Mouse (Mus musculus) thymus, adult 18-20 months (tissue): ENCODE results near the gene Acr.

Experiments
- DNase-seq, 2 experiments: peaks; one replicate each; pipeline ENCODE4 v3.0.0; 2022; ENCODE audit warnings: mixed read lengths in 2 of 2

The Acr gene

DNA sequence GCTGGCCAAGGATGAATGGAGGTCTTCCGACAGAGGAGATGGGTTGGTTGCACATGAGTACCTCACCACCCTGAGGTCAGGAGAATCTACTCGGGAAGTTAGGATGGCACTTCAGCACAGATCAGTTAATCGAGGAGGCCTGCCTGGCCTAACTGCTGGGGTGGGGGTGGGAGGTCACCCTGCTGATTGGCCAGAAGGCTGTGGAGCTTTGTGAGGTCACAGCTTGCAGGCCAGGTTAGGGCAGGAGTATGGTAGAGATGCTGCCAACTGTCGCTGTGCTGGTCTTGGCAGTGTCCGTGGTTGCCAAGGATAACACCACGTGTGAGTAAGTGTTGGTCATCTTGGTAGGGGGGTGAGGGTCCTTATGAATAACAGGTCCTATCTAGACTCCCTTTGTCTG is at the start of gene Acr:
Gene Acr (plus strand): TSS at position 213 of the 400 bp plus-strand sequence.
- no peak for DNase-seq

DNA sequence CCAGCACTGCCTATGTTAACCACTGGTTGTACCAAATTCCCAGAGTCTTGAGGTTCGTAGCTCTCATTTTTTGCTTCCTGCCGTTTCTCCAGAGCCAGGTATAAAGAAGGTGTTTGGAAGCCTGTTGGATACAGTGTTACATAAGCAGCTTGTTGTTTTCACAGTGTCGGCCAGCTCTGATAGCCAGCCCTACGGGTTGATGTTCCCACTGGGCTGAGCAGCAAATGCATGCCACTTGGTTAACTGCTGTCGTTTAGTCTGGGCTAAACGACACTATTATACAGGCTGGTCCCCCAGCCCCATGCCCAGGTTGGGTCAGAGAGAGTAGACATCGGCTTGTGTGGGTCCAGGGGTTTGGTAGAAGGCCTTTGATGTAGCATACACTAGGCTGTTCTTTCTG is 46.2 kb upstream of the Acr start:
- no peak for DNase-seq

GRCm38 (mm10) chr15:89522566-89523282 is 45.4 kb upstream of the Acr start:
- DNase-seq: no peak

GRCm38 (mm10) chr15:89523283-89523832 is 44.8 kb upstream of the Acr start:
- DNase-seq: no peak

- no peak for DNase-seq
These were observed 44.0 kb upstream of the Acr start for GRCm38 (mm10) chr15:89524001-89524571.

DNA sequence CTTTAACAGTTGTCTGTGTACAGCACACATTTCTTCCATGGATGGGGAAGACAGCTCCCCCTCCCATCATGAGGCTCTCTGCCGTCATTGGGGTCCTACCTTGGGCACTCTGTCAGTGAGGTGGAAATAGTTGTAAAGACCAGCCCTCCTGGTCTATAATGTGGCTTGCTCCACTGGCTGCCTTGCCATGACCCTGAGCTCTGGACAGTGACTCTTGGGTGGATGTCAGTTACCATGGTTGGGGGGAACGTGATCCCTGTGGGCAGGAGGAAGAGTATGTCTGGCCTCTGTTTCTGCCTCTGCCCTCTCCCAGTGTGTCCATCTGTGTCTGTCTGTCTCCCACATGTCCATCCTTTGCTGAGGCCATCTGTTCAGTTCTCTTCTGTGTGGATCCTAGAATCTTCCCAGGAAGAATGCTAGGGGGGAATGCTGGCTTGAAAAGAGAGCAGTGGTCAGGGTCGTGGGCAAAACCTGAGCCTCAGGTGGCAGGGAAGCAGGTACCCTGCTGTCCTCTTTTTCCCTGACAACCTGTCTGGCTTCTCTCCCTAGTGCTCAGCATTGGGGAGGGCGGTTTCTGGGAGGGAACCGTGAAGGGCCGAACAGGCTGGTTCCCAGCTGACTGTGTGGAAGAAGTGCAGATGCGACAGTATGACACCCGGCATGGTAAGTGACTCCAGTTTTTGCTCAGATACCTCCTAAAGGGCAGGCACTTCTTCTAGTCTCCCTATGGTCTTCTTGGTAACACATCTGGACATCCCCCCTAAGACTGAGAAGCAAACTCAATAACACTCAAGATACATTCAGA is 43.3 kb upstream of the Acr start:
- no peak for DNase-seq

DNA sequence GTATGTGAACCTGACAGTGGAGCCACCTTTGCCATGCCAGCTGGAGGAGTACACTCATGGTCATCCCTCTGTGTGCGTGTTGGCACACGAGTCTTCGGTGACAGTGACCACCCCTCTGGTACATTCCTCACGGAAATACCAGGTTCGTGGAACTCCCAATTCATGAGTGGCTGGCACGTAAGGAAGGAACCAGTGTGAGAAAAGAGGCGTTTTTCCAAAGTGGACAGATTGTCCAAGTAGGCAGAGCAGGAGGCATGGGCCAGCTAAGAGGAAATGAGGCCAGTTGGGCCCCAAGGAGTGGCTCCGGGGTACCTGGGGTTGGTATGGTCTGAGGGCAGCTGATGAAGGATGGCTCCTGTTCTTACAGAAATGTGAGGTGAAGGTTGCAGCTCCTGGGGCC is 42.7 kb upstream of the Acr start:
- no peak for DNase-seq

DNA sequence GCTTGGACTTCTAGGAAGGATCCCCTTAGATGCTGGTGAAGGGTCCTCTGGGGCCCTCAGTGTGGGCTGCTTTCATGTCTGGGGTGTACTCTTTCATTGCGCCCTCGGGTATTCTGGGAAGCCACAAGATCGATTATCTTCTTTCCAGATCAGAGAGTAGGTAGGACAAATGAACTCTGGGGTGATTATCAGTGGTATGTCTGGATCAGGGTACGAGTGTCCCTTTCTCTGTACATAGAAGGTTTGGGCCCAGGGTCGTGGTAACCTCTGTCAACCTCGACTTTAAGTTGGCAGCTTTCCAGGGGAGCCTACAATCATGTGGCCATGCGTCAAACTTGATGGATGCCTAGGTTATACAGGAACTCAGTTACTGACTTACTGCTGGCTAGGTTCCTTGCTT is 42.2 kb upstream of the Acr start:
- DNase-seq: no peak

DNA sequence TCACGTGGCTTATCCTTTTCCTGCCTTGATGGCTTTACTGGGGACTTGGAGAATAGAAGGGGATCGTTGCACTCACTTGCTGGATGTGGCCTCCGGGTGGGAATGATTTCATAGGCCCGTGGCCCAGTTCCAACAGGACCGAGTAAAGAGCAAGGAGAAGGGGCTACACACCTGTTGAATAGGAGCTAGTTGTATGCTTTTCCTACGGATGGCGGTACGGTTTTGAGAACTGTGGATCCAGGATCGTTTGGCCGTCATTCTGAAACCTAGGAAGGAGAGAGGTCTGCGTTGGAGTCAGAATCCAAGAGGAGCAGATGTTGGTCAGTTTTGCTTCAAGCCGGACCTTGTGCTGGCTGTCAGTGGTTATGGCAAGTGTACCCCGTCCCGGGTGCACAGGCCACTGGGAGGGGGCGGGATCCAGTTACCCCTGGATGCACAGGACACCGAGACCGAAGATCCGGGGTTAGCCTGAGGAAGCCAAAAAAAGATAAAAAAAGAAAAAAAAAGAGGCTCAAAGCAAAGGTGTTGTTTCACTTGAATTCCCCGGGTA is 41.3 kb upstream of the Acr start:
- DNase-seq: no peak

GRCm38 (mm10) chr15:89527466-89527865 is 40.7 kb upstream of the Acr start:
- no peak for DNase-seq

DNA sequence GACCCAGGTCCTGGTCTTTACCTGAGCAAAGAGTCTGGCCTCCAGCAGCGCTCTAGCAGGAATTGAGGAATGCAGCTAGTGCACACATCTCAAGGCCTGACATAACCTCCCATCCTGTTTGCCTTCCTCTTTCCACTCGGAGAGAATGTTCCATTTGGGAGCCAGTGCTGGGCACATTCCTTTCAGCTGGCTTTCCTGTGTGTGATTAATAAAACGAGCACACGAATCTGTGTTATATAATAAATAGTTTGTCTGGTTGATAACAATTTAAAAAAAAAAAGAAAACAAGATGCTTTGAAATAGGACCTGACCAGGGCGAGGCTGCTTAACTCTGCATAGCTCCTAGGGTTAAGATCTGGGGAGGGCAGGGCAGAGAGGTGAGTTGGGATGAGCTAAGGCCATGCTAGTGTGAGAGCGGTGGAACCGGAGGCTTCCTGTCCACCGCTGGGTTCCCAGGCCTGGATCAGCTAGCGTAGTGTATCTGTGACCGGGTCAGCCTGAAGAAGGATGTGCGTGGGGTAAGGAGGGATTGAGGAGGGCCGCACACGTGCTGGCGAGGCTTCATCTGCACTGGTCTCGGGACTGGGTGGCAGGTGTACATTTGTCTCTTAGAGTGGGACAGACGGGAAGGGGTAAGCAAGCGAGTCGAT is 39.8 kb upstream of the Acr start:
- DNase-seq: no peak

- no peak for DNase-seq
These were observed 39.2 kb upstream of the Acr start for GRCm38 (mm10) chr15:89528923-89529322.

GRCm38 (mm10) chr15:89530336-89530735 is 37.8 kb upstream of the Acr start:
- DNase-seq: no peak

GRCm38 (mm10) chr15:89531399-89531798 is 36.7 kb upstream of the Acr start:
- DNase-seq: no peak

DNA sequence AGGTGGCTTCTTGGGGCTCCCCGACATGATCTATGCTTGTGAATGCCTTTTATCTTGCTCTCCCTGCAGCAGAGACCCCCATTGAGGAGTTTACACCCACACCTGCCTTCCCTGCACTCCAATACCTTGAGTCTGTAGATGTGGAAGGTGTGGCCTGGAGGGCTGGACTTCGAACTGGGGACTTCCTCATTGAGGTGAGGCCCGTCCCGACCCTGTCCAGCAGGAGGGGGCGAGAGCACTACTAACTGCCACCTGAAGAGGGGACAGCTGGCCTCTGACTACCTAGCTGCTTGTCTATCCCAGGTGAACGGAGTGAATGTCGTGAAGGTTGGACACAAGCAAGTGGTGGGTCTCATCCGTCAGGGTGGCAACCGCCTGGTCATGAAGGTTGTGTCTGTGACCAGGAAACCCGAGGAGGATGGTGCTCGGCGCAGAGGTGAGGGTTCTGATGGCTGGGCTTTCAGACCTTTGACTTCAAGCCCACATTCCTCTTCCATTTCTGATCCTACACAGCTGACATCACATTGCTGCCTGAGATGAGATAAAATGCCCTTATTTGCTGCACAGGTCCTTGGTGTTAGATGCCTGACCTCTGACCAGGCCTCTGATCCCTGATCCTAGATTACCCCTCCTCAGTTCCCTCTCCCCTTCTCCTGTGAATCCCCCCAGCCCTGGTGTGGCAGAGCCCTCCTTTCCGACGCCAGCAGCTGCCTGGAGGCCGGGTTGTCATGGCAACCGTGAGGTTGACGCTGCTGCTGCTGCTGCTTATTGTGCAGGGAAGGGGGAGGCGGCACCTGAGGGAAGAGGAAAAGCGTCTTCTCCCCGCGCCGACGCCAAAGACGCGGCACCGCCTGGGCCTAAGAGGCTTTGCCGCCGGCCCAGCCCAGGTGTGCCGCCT is 35.9 kb upstream of the Acr start:
- no peak for DNase-seq

DNA sequence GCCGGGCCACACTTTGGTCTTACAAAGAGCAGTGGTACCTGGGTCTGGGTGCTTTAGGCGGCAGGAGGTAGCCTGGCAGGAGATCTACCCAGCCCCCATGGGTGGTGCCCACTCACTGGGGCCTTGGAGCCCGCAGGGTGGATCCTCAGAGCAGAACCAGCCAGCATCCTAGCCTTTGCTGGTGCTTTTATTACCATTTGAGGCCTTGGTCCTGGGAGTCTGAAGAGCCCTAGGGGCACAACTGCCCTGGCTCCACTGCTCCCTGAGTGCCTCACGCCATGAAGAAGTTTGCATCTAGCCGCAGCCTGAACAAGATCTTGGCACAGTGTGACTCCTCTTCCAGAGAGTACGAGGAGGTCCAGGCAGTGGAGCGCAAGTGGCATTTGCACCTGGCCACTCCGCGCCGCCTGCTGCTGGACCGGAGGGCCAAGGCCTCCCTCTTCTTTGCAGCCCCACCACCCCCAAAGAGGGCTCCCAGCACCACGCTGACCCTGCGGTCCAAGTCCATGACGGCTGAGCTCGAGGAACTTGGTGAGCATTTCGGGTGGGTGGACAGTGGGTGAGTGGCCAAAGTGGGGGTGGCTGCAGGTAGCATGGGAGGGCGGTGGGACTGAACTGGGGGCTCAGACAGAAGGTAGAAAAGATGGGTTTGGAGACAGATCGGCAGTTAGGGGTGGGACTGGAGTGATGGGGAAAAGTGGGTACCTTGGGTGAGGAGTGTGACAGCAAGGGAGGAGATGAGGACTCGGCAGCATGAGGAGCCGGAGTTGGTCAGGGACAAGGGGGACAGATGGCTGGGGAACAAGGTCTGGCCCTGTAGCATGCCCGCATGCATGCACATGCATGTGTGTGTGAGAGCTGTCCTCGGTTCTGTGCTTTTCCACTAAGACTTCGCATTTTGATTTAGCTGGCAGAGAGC is 34.9 kb upstream of the Acr start:
- DNase-seq: no peak

- DNase-seq: no peak
These were observed 34.3 kb upstream of the Acr start for GRCm38 (mm10) chr15:89533843-89534207.

GRCm38 (mm10) chr15:89544171-89544570 is 24.0 kb upstream of the Acr start:
- no peak for DNase-seq

DNA sequence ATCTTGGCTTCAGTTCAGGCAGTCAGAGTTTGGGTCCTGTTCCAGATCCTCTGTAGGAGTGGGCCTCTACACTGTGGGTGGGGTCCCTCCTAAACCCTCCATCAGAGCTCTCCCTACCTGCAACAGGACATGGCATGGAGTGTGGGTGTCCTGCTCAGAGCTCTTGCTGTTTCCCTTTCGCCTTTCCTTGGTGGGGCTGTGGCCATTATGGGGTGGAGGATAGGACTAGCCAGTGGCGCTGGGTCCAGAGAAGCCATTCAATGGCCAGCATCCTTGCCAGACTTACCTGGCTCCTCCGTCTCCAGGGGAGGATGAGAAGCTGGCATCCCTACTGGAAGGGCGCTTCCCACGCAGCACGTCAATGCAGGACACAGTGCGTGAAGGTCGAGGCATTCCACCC is 20.8 kb upstream of the Acr start:
- DNase-seq: no peak

DNA sequence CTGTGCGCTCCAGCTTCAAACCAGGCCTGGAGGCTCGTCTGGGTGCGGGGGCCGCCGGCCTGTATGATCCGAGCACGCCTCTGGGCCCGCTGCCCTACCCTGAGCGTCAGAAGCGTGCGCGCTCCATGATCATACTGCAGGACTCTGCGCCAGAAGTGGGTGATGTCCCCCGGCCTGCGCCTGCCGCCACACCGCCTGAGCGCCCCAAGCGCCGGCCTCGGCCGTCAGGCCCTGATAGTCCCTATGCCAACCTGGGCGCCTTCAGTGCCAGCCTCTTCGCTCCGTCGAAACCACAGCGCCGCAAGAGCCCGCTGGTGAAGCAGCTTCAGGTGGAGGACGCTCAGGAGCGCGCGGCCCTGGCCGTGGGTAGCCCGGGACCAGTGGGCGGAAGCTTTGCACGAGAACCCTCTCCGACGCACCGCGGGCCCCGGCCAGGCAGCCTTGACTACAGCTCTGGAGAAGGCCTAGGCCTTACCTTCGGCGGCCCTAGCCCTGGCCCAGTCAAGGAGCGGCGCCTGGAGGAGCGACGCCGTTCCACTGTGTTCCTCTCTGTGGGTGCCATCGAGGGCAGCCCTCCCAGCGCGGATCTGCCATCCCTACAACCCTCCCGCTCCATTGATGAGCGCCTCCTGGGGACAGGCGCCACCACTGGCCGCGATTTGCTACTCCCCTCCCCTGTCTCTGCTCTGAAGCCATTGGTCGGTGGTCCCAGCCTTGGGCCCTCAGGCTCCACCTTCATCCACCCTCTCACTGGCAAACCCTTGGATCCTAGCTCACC is 20.1 kb upstream of the Acr start:
- no peak for DNase-seq
